Mouse (Mus musculus) E14TG2a.4 (cell line): ENCODE measurements around the gene Nckap5l.
A peak's percentile ranks its signal among the peaks of the same experiment; 100 is the strongest.

ENCODE experiments used
- H3K27me3 ChIP-seq: 2 replicates; pipeline ENCODE4 v1.6.1; 2014; ENCODE audit warnings: low read length, control low read depth; ENCODE audit not compliant: insufficient read depth
- H3K36me3 ChIP-seq: 2 replicates; pipeline ENCODE4 v1.6.1; 2014; ENCODE audit warnings: low read length, control low read depth; ENCODE audit not compliant: insufficient read depth
- H3K4me1 ChIP-seq: replicated peaks from 2 replicates; pipeline ENCODE4 v1.6.1; 2014; ENCODE audit warnings: low read depth, low read length, control low read depth
- H3K4me3 ChIP-seq: replicated peaks from 2 replicates; pipeline ENCODE4 v1.5.1; 2014; ENCODE audit warnings: mild to moderate bottlenecking, low read length
- H3K9me3 ChIP-seq: 2 replicates; pipeline ENCODE4 v1.6.1; 2014; ENCODE audit warnings: low read length, control low read depth
- CTCF ChIP-seq: conservative IDR thresholded peaks from 2 replicates; pipeline ENCODE4 v1.5.1; 2014; ENCODE audit warnings: low read length
- NANOG ChIP-seq: IDR thresholded peaks from 2 replicates; pipeline ENCODE4 v1.6.1; 2014; ENCODE audit warnings: borderline replicate concordance, low read length, mixed read lengths
- POU5F1 ChIP-seq: IDR thresholded peaks from 2 replicates; pipeline ENCODE4 v1.6.1; 2014; ENCODE audit warnings: low read length, borderline replicate concordance

Nckap5l gene

GRCm38 (mm10) chr15:99471677-99472063, 14.1 kb upstream of the Nckap5l start:
- Histone ChIP-seq H3K27me3 (no peaks in the 10 kb centered on the region), H3K9me3 (no peaks in the 10 kb centered on the region), H3K36me3 (peaks cover 16% of the 10 kb centered on the region), H3K4me3 (0 out of 2 replicates have a peak overlapping the region, but pooled peaks have one; percentile 10), H3K4me1 (peaks cover 82% of the 10 kb centered on the region)
- no peak for TF ChIP-seq POU5F1

DNA sequence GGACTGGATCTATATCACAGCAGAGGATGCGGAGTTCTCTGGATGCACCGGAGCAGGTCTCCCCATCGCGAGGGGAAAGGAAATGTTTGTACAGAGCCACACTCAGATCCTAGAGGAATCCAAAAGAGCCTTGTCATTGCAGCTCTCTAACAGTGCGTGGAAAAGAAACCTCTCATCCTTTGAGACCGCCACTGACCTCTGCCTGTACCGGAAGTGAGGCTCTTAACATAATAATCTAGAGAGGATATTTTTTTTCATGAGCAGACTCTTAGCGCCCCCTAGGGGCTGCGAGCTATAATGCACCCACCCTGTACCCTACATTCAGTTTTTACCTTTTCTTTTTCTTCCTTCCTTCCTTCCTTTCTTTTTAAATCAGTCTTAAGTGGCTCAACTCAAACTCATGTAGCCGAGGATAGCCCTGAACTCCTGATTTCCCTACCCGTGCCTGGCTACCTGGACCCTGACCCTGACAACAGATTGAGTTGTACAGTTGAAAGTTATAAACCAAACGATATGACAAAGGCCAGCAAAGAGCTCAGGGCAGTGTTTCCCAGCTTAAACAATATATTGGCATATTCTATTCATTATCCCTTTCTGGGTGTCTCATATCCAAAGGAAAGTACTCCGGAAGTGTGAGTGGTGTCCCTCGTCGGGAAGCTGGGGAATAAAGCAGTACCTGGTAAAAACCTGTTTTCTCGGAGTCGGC, 13.6 kb upstream of the Nckap5l start:
- Histone ChIP-seq H3K4me3 (peak overlapping the region; percentile 64), H3K9me3 (no peaks in the 10 kb centered on the region), H3K27me3 (no peaks in the 10 kb centered on the region), H3K4me1 (peaks cover 86% of the 10 kb centered on the region), H3K36me3 (peaks cover 16% of the 10 kb centered on the region)
- TF ChIP-seq CTCF (peak; percentile 99), POU5F1 (no peak)

DNA sequence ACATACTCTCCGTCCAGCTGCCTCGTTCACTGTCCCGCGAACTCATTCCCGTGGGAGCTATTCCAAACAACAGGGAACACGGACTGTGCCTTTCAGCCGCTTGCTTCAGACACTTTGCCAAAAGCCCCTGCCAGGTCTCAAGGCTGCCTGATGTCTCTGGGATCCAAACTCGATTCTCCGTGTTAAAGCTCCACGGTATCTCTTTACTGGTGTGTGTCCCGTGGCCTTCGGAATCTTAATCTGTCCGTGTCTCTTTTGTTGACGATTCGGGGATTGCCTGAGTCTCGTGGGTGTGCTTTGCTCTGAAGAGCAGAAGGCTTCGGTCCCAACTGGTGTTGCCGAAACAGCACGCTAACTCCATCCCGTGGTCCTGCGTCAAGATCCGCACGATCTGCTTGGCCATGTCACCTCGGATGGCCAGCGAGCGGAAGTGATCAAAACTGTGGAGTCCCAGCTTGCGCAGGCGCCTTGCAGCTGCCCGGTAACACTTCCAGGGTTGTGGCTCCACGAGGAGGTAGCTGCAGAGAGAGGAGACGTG, 12.7 kb upstream of the Nckap5l start:
- Histone ChIP-seq H3K36me3 (peaks cover 16% of the 10 kb centered on the region), H3K9me3 (no peaks in the 10 kb centered on the region), H3K4me3 (peak overlapping the region; percentile 64), H3K27me3 (no peaks in the 10 kb centered on the region), H3K4me1 (peaks cover 82% of the 10 kb centered on the region)
- no peak for TF ChIP-seq CTCF
- TF ChIP-seq NANOG: no peak
- no peak for TF ChIP-seq POU5F1

DNA sequence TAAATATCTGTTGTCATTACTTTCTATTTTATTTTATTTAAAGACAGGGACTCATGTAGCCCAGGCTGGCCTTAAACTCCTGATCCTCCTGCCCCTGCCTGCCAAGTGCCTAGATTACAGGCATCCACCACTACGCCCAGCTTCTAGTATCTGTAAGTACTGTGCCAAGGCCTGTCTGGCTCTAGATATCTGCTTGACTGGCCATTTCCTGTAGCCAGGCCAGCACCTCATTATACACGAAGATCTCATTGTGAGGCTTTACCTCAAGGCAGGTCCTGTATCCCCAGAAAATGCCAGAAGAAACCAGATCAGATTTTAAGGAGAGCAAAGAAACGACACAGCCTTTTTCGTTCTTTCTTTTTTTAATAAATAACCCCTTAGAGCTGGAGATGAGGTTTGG, 12.2 kb upstream of the Nckap5l start:
- H3K9me3 ChIP-seq: no peaks in the 10 kb centered on the region
- H3K36me3 ChIP-seq: peaks cover 16% of the 10 kb centered on the region
- H3K4me3 ChIP-seq: peak overlapping the region; percentile 64
- H3K27me3 ChIP-seq: no peaks in the 10 kb centered on the region
- TF ChIP-seq POU5F1: no peak
- no peak for TF ChIP-seq NANOG
- peaks cover 77% of the 10 kb centered on the region for H3K4me1 ChIP-seq

DNA sequence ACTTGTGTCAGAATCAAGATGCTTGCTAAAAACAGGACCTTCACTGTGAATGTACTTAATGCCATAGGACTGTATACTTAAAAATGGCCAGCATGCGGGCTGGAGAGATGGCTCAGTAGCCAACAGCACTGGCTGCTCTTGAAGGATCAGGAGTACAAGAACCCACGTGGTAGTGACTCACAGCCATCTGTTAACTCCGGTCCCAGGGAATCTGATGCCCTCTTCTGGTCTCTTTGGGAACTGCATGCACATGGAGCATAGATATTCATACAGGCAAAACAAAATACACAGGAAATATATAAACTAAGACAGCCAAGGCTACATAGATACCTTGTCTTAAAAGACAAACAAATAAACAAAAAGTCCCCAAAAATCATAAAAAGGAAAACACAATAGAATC, 11.5 kb upstream of the Nckap5l start:
- H3K9me3 ChIP-seq: no peaks in the 10 kb centered on the region
- H3K27me3 ChIP-seq: no peaks in the 10 kb centered on the region
- TF ChIP-seq CTCF: peak; percentile 96
- no peak for TF ChIP-seq NANOG
- TF ChIP-seq POU5F1: no peak
- peaks cover 16% of the 10 kb centered on the region for H3K36me3 ChIP-seq
- peaks cover 75% of the 10 kb centered on the region for H3K4me1 ChIP-seq
- no peak overlapping the region for H3K4me3 ChIP-seq

DNA sequence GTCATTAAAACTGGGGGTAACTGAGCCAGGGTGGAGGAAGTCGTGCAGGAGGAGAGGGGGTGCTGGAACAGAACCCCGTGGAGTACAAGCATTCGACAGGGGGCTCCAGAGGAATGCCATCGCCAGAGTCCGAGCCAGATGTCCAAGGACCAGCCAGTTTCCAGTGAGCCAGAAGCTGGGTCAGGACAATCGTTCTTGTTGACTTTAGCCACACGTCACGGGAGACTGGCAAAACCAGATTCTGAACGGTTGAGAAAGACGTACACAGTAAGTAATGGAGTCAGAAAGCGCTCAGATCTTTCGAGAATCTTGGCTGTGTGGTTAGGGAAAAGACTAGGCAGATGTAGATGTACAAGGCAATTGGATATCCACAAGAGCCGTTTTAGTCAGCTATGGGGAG, 5.6 kb upstream of the Nckap5l start:
- H3K4me1 ChIP-seq: peaks cover 35% of the 10 kb centered on the region
- no peaks in the 10 kb centered on the region for H3K27me3 ChIP-seq
- TF ChIP-seq CTCF: no peak
- H3K9me3 ChIP-seq: no peaks in the 10 kb centered on the region
- H3K4me3 ChIP-seq: no peak overlapping the region
- no peaks in the 10 kb centered on the region for H3K36me3 ChIP-seq

GRCm38 (mm10) chr15:99456963-99457605, 464 bp downstream of the Nckap5l start:
- peaks cover 65% of the 10 kb centered on the region for H3K4me1 ChIP-seq
- H3K27me3 ChIP-seq: no peaks in the 10 kb centered on the region
- H3K36me3 ChIP-seq: peaks cover 22% of the 10 kb centered on the region; the same call in 1 of the 2 replicates
- H3K9me3 ChIP-seq: no peaks in the 10 kb centered on the region
- no peak for TF ChIP-seq NANOG
- TF ChIP-seq CTCF: no peak
- no peak for TF ChIP-seq POU5F1
- H3K4me3 ChIP-seq: peak overlapping the region; percentile 88

DNA sequence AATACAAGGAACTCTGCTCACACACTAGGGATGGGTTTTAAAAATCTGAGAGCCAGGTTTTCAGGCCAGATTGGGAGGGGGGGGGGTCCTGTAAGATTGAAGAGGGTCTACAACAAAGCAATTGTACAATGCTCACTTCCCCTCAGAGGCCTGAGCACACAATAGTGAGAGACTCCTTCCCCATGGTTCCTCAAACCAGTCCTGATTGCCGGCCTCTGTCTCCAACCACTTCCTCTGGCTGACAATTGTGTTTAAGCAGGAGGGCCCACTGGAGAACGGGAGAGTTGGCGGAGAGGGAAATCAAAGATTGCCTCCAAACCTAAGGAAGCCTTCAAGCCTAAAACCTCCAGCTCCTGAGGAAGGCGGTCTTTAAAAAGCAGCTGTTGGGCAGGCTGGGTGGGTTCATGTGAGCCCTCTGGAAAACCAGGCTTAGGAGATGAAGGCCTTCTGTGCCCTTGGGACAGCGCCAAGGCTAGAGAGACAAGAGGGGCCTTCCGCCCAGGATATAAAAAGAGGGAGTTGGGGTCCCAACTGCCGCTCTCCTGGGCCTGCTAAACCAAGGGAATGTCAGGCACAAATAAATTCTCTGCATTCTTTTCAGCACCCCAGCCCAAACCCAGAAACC, 1.1 kb downstream of the Nckap5l start:
- Histone ChIP-seq H3K27me3 (no peaks in the 10 kb centered on the region), H3K4me1 (peaks cover 66% of the 10 kb centered on the region), H3K36me3 (peaks cover 24% of the 10 kb centered on the region; the same call in 1 of the 2 replicates), H3K4me3 (peak overlapping the region; percentile 88), H3K9me3 (no peaks in the 10 kb centered on the region)
- no peak for TF ChIP-seq CTCF
- no peak for TF ChIP-seq POU5F1
- no peak for TF ChIP-seq NANOG
